Mouse (Mus musculus): ENCODE data around the gene Hoxa13. TPM values are rescaled to one million over a fixed set of nuclear protein-coding genes. Genes with fewer than 3 reads are reported as not detected.

Hoxa13 gene
- polyA plus RNA-seq, 1 experiment from 2014 or later = not detected

DNA sequence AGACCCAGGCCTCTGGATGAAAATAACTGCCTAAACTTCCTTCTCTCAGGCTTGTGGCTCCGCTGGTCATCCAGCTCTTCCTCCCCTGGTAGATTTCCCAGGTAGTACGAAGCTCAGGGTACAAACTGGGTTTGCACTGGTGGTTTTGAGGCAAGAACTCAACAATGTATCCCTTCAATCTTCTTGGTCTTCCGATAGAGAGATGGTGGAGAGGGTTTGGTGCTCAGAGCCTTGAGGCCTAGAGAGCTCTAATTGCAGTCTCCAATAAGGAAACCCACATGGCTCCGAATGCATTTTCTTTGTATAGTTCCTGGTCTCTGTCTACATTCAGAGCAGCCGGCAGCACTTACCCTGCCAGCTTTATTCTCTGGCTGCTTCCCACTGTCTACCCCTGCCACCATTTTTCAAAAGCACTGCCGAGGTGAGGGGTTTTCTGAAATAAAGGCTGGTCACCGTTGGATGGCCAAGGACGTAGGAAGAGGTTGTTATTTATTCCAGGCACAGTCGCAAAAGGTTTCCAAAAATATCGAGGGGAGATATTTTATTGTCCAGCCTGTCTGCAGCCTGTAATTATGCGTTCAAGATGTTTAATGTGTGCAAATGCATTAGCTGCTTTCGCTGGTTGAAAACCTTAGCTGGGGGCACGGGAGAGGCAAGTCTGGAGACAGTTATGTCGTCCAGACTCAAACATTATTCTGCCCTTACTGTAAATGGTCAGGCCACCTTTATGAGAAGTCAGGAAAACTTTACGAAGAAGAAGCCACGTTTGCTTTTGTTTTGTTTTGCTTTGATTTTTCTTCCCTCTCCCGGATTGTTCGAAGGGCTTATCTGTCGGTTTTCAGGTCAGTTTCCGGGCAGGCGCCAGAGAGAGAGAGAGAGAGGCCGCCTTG lies 12.3 kb upstream of the Hoxa13 start:
- Histone ChIP-seq H3K4me3 (replicated peaks; ENCODE audit: low read length) (no peak overlapping the region), H3K36me3 (ENCODE audit: control insufficient read depth, insufficient read depth, low read length) (no peaks in the 10 kb centered on the region), H3K4me2 (ENCODE audit: low read depth, low read length) (no peak overlapping the region), H3K27me3 (ENCODE audit: control insufficient read depth, insufficient read depth, low read length) (peaks cover 90% of the 10 kb centered on the region), H3K4me1 (ENCODE audit: control insufficient read depth, insufficient read depth, low read length) (no peaks in the 10 kb centered on the region), H3K9me3 (replicated peaks; ENCODE audit: control insufficient read depth, low read length) (no peaks in the 10 kb centered on the region), H3K27ac (ENCODE audit: low read length) (no peak overlapping the region), H3K9ac (ENCODE audit: low read length) (no peak overlapping the region)
- ATAC-seq (ENCODE audit: insufficient read depth, low FRiP score) = no peak
- 16% methylated on average over 22 of the region's 22 CpGs for WGBS

DNA sequence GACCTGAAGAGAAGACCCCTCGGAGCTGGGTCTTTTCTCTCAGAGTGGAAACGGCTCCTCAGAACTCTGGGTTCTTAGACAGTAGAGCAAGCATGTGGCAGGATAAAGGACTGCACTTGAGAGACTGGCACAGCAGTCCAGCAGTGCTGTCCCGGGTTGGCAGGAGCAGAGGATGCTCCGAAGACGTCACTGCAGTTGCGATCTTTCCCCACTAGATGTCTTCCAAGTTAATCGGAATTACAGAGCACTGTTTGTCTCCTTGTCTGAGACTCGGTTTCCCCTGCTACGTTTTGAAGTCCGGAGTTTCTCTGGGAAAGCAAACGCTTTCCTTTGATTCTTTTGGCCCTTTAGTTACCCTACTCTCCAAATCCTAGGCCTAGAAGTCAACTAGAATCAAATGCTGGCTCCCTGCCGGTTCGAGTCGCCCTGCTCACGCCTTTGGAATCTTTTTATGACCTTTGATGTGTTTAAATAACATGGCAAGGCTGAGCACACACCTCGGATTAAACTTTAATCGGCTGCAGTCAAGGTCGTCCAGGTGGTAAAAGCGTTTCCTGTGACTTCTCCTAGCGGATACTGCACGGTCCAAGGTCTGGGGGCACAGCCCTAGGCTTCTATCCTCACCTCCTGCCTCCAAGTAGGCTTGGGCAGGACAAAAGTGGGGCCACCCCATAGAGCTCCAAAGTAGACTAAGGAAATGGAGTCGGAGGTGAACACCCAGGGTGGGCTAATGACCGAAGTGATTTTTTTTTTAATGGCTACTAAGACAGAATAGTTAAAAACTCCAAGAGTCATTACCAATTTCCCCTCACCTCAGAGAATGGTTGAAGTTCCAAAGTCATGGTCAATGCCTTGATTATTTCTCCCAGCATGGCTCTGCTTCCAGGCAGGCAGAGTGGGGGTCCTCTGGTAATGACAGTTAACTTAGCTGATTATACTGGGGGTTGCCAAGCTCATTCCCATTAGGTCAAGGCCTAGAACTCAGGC lies 10.1 kb upstream of the Hoxa13 start:
- Histone ChIP-seq H3K4me1 (ENCODE audit: control insufficient read depth, insufficient read depth, low read length) (no peaks in the 10 kb centered on the region), H3K4me2 (ENCODE audit: low read depth, low read length) (no peak overlapping the region), H3K4me3 (replicated peaks; ENCODE audit: low read length) (no peak overlapping the region), H3K27ac (ENCODE audit: low read length) (no peak overlapping the region), H3K36me3 (ENCODE audit: control insufficient read depth, insufficient read depth, low read length) (no peaks in the 10 kb centered on the region), H3K27me3 (ENCODE audit: control insufficient read depth, insufficient read depth, low read length) (peaks cover 88% of the 10 kb centered on the region), H3K9me3 (replicated peaks; ENCODE audit: control insufficient read depth, low read length) (no peaks in the 10 kb centered on the region), H3K9ac (ENCODE audit: low read length) (no peak overlapping the region)
- WGBS = 8% methylated on average over 23 of the region's 23 CpGs
- ATAC-seq (ENCODE audit: insufficient read depth, low FRiP score) = no peak

DNA sequence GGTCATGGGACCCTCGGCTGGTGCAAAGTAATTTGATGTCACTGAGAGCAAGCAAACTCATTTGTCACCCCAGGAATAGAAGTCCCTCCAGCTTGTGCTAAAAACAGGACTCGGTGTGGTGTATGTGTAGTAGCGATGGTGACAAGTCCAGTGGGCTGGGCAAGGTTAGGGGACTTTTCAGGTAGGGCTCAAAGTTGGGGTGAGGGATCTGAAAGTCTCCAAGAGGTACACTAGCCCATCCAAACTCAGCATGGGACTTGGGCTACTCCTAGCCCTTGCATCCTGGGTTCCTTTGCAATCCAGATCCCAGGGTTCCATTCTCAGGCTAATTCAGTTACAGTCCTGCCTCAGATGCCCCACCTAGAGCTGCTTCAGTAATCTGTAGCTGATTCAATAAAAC lies 8.1 kb upstream of the Hoxa13 start:
- ATAC-seq (ENCODE audit: insufficient read depth, low FRiP score) = no peak
- WGBS = 4% methylated on average over 3 of the region's 3 CpGs

DNA sequence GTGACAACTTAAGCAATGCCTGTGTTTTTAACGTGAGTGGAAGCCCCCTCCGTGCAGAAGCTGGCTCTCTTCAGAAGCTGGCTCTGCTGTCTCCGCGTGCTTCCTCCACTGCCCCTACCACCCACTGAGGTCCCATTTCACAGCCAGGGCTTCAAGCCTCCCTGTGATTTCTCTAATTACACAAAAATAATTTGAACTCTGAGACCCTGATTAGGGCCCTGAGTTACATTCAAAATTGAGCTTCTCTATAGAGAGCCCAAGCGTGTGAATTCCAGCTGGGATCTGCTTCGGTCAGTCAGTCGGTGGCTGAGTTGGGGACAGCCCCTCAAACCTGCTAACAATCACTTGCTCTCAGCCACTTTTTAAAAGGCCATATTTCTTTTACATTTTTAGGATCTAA lies 7.7 kb upstream of the Hoxa13 start:
- Histone ChIP-seq H3K4me3 (replicated peaks; ENCODE audit: low read length) (no peak overlapping the region), H3K4me2 (ENCODE audit: low read depth, low read length) (no peak overlapping the region), H3K9ac (ENCODE audit: low read length) (no peak overlapping the region), H3K9me3 (replicated peaks; ENCODE audit: control insufficient read depth, low read length) (no peaks in the 10 kb centered on the region), H3K27me3 (ENCODE audit: control insufficient read depth, insufficient read depth, low read length) (peaks cover 93% of the 10 kb centered on the region), H3K4me1 (ENCODE audit: control insufficient read depth, insufficient read depth, low read length) (no peaks in the 10 kb centered on the region), H3K36me3 (ENCODE audit: control insufficient read depth, insufficient read depth, low read length) (no peaks in the 10 kb centered on the region), H3K27ac (ENCODE audit: low read length) (no peak overlapping the region)
- no peak for ATAC-seq (ENCODE audit: insufficient read depth, low FRiP score)
- 6% methylated on average over 7 of the region's 7 CpGs for WGBS

More for the DNA sequence above, 8.1 kb upstream of the Hoxa13 start:
- no peak overlapping the region for H3K9ac ChIP-seq (ENCODE audit: low read length)
- H3K27ac ChIP-seq (ENCODE audit: low read length) = no peak overlapping the region
- no peaks in the 10 kb centered on the region for H3K36me3 ChIP-seq (ENCODE audit: control insufficient read depth, insufficient read depth, low read length)
- H3K27me3 ChIP-seq (ENCODE audit: control insufficient read depth, insufficient read depth, low read length) = peaks cover 93% of the 10 kb centered on the region
- no peak overlapping the region for H3K4me2 ChIP-seq (ENCODE audit: low read depth, low read length)
- H3K4me3 ChIP-seq (replicated peaks; ENCODE audit: low read length) = no peak overlapping the region
- H3K9me3 ChIP-seq (replicated peaks; ENCODE audit: control insufficient read depth, low read length) = no peaks in the 10 kb centered on the region
- no peaks in the 10 kb centered on the region for H3K4me1 ChIP-seq (ENCODE audit: control insufficient read depth, insufficient read depth, low read length)

DNA sequence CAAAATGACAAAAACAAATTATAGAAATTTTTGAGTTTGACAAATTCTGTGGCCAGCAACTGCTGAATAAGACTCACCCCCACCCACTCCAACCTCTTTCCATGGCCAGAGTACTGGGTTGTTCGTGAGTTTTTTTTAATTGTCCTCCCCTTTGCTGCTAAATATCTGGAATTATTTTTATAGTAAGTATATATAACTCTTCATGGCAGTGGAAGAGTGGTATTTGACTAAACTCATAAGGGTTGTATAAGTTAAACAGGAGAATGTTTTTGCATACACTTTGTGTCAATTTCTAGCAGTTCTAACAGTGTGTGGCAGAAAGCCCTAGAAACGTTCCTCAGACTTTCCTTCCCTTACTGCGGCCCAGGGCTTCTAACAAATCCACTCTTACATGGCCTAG lies 7.0 kb upstream of the Hoxa13 start:
- no peaks in the 10 kb centered on the region for H3K36me3 ChIP-seq (ENCODE audit: control insufficient read depth, insufficient read depth, low read length)
- H3K4me2 ChIP-seq (ENCODE audit: low read depth, low read length) = no peak overlapping the region
- WGBS = 9% methylated on average over 3 of the region's 3 CpGs
- H3K9me3 ChIP-seq (replicated peaks; ENCODE audit: control insufficient read depth, low read length) = no peaks in the 10 kb centered on the region
- no peak for ATAC-seq (ENCODE audit: insufficient read depth, low FRiP score)
- H3K4me3 ChIP-seq (replicated peaks; ENCODE audit: low read length) = no peak overlapping the region
- peaks cover 91% of the 10 kb centered on the region for H3K27me3 ChIP-seq (ENCODE audit: control insufficient read depth, insufficient read depth, low read length)
- no peak overlapping the region for H3K27ac ChIP-seq (ENCODE audit: low read length)
- H3K9ac ChIP-seq (ENCODE audit: low read length) = no peak overlapping the region
- no peaks in the 10 kb centered on the region for H3K4me1 ChIP-seq (ENCODE audit: control insufficient read depth, insufficient read depth, low read length)

DNA sequence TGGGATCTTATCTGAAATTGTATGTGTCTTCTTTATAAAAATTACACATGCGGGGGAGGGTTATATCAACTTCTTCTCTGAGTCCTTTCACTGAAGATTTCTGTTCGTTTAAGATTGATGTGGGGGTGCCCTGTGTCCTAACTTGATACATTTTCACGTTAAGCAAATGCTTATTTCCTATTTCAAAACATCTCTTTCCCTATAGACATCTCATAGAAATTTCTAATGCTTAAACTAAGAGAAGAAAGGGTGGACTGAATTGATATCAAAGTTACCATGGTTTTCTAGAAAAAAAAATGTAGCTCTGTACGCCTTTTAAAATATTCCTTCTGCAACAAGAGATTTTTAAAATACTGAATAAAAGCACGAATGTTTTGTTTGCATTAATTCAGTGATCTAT lies 6.5 kb upstream of the Hoxa13 start:
- H3K27me3 ChIP-seq (ENCODE audit: control insufficient read depth, insufficient read depth, low read length) = peaks cover 91% of the 10 kb centered on the region
- WGBS = 17% methylated on average over 5 of the region's 5 CpGs
- H3K27ac ChIP-seq (ENCODE audit: low read length) = no peak overlapping the region
- H3K4me2 ChIP-seq (ENCODE audit: low read depth, low read length) = no peak overlapping the region
- H3K9me3 ChIP-seq (replicated peaks; ENCODE audit: control insufficient read depth, low read length) = no peaks in the 10 kb centered on the region
- H3K4me1 ChIP-seq (ENCODE audit: control insufficient read depth, insufficient read depth, low read length) = no peaks in the 10 kb centered on the region
- ATAC-seq (ENCODE audit: insufficient read depth, low FRiP score) = no peak
- no peak overlapping the region for H3K4me3 ChIP-seq (replicated peaks; ENCODE audit: low read length)
- no peak overlapping the region for H3K9ac ChIP-seq (ENCODE audit: low read length)
- H3K36me3 ChIP-seq (ENCODE audit: control insufficient read depth, insufficient read depth, low read length) = no peaks in the 10 kb centered on the region

DNA sequence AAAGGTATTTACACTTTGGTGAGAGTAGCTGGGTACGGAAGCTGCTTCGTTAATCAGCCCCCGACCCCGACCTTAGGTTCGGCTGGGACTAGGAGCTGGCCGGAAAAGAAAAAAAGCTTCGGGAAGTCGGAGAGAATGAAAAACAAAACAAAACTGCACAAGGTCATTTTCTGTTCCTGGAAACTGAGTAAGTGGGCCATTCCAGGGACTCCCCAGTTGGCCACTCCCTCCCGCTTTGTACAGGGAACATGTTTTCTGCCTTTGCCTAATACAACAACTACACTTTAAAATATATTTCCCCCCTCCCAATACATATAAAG lies 5.9 kb upstream of the Hoxa13 start:
- Histone ChIP-seq H3K27me3 (ENCODE audit: control insufficient read depth, insufficient read depth, low read length) (peaks cover 91% of the 10 kb centered on the region), H3K9ac (ENCODE audit: low read length) (no peak overlapping the region), H3K4me2 (ENCODE audit: low read depth, low read length) (no peak overlapping the region), H3K4me3 (replicated peaks; ENCODE audit: low read length) (no peak overlapping the region), H3K4me1 (ENCODE audit: control insufficient read depth, insufficient read depth, low read length) (no peaks in the 10 kb centered on the region), H3K27ac (ENCODE audit: low read length) (no peak overlapping the region), H3K9me3 (replicated peaks; ENCODE audit: control insufficient read depth, low read length) (no peaks in the 10 kb centered on the region), H3K36me3 (ENCODE audit: control insufficient read depth, insufficient read depth, low read length) (no peaks in the 10 kb centered on the region)
- ATAC-seq (ENCODE audit: insufficient read depth, low FRiP score) = no peak
- WGBS = 2% methylated on average over 9 of the region's 9 CpGs

DNA sequence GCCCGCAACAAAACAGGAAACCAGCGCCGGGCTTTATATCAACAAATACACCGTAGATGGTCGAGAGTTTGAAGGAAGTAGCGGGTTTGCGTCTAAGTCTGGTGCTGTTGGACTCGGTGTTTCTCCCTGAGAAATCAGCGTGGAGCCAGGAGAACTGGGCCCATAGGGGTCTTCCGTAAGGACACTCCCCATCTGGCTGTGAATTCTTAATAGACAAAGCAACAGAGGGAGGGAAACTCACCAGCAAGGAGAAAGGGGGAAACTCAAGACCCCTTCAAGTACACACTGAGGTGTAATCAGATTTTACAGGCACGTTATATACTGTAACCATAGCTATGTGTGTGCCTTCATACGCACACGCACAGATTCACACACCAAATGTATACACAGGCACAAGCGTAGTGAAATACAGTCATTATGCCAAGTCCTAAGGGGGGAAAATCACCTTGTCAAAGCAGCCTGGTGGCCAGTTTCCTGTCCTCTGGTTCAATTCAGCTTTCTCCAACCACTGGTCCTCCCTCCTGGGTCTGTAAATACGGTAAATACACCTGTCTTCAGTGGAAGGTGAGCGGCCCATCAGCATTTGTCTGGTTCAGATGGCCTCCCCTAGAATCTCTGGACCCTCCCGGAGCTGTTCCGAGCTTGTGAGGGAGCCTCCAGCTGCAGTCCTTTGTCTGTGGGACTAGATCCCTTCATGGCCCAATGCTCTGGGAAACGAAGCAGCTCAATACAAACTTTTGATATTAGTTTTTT lies 5.4 kb upstream of the Hoxa13 start:
- Histone ChIP-seq H3K36me3 (ENCODE audit: control insufficient read depth, insufficient read depth, low read length) (no peaks in the 10 kb centered on the region), H3K9me3 (replicated peaks; ENCODE audit: control insufficient read depth, low read length) (no peaks in the 10 kb centered on the region), H3K4me1 (ENCODE audit: control insufficient read depth, insufficient read depth, low read length) (no peaks in the 10 kb centered on the region), H3K27me3 (ENCODE audit: control insufficient read depth, insufficient read depth, low read length) (peaks cover 92% of the 10 kb centered on the region), H3K9ac (ENCODE audit: low read length) (no peak overlapping the region), H3K4me2 (ENCODE audit: low read depth, low read length) (no peak overlapping the region), H3K27ac (ENCODE audit: low read length) (no peak overlapping the region), H3K4me3 (replicated peaks; ENCODE audit: low read length) (no peak overlapping the region)
- WGBS = 3% methylated on average over 19 of the region's 19 CpGs
- no peak for ATAC-seq (ENCODE audit: insufficient read depth, low FRiP score)
